17 mouse cellular contexts compared by ENCODE assay signal in genomic region chr9:45662471-45662870, GRCm38 (mm10).
DNase-seq lines count a peak whose midpoint lies in the region; ATAC-seq and TF ChIP-seq lines count a peak whose summit lies in the region.
"Had no signal": no experiment of that assay in that cellular context is flagged by ENCODE, and none has a peak within 500 bp of the region (broad histone marks: within the 10 kb centered on the region; RNA-seq: fewer than 3 reads in every experiment).

No protein-coding gene starts in this region.

- peak; percentile 48 for DNase-seq in brain, embryonic 14.5 days (ENCODE audit: low read depth)
- DNase-seq in midbrain, embryonic 14.5 days: peak; percentile 27
- DNase-seq in adipocyte (ENCODE audit: low spot score): no peak
- no peak for DNase-seq in cerebellum, postnatal 25 days
- no peak for DNase-seq in ovary, adult 18-20 months (ENCODE audit: low spot score)
- DNase-seq: adrenal gland, postnatal 25 days; heart, adult 11 months; liver, embryonic 13.5 days; right cerebral cortex, adult 18-20 months; spleen, adult 18-20 months had no signal

- H3K9me3 ChIP-seq in forebrain, embryonic 12.5 days: no peaks in the 10 kb centered on the region
- H3K9me3 ChIP-seq in hindbrain, embryonic 13.5 days: no peaks in the 10 kb centered on the region
- no peaks in the 10 kb centered on the region for H3K9me3 ChIP-seq in midbrain, embryonic 14.5 days (ENCODE audit: control insufficient read depth, low read length)
- H3K9me3 ChIP-seq: heart, embryonic 15.5 days; kidney, embryonic 15.5 days; liver, embryonic 13.5 days; stomach, embryonic 15.5 days had no signal

- H3K36me3 ChIP-seq in forebrain, embryonic 12.5 days (replicated peaks): no peaks in the 10 kb centered on the region
- H3K36me3 ChIP-seq in hindbrain, embryonic 13.5 days: no peaks in the 10 kb centered on the region
- H3K36me3 ChIP-seq in midbrain, embryonic 14.5 days (ENCODE audit: control insufficient read depth, insufficient read depth, low read length): no peaks in the 10 kb centered on the region
- H3K36me3 ChIP-seq: heart, embryonic 15.5 days; kidney, embryonic 15.5 days; liver, embryonic 13.5 days; stomach, embryonic 15.5 days had no signal

- H3K4me1 ChIP-seq in forebrain, embryonic 12.5 days: peaks cover 64% of the 10 kb centered on the region
- H3K4me1 ChIP-seq in hindbrain, embryonic 13.5 days (replicated peaks): peaks cover 64% of the 10 kb centered on the region
- H3K4me1 ChIP-seq in midbrain, embryonic 14.5 days (ENCODE audit: control insufficient read depth, insufficient read depth, low read length): peaks cover 56% of the 10 kb centered on the region
- H3K4me1 ChIP-seq: heart, embryonic 15.5 days; liver, embryonic 13.5 days had no signal

- H3K9ac ChIP-seq in forebrain, embryonic 12.5 days: peak overlapping the region; percentile 3; the same call in 1 of the 2 replicates
- H3K9ac ChIP-seq in hindbrain, embryonic 13.5 days: no peak overlapping the region
- H3K9ac ChIP-seq in midbrain, embryonic 14.5 days (replicated peaks; ENCODE audit: low read length): no peak overlapping the region
- H3K9ac ChIP-seq: heart, embryonic 15.5 days; kidney, embryonic 15.5 days; liver, embryonic 13.5 days; stomach, embryonic 15.5 days had no signal

- peak overlapping the region; percentile 98 for H3K27ac ChIP-seq in forebrain, embryonic 12.5 days
- peak overlapping the region; percentile 95 for H3K27ac ChIP-seq in hindbrain, embryonic 13.5 days
- peak overlapping the region; percentile 93 for H3K27ac ChIP-seq in midbrain, embryonic 14.5 days (replicated peaks; ENCODE audit: low read depth, low read length)
- H3K27ac ChIP-seq: heart, embryonic 15.5 days; kidney, embryonic 15.5 days; liver, embryonic 13.5 days; stomach, embryonic 15.5 days had no signal

- H3K4me2 ChIP-seq in forebrain, embryonic 12.5 days: no peak overlapping the region
- no peak overlapping the region for H3K4me2 ChIP-seq in hindbrain, embryonic 13.5 days
- no peak overlapping the region for H3K4me2 ChIP-seq in midbrain, embryonic 14.5 days (ENCODE audit: low read length)
- H3K4me2 ChIP-seq: heart, embryonic 15.5 days; kidney, embryonic 15.5 days; liver, embryonic 13.5 days; stomach, embryonic 15.5 days had no signal

- ATAC-seq in forebrain, embryonic 12.5 days (ENCODE audit: low FRiP score): no peak
- no peak for ATAC-seq in hindbrain, embryonic 13.5 days (ENCODE audit: low FRiP score)
- no peak for ATAC-seq in midbrain, embryonic 14.5 days (ENCODE audit: low FRiP score, low TSS enrichment)
- ATAC-seq: CD4-positive, CD25-positive, alpha-beta regulatory T cell, adult 4 months; lung, postnatal 0 days had no signal

- 66% methylated on average over 5 of the region's 5 CpGs for WGBS in forebrain, embryonic 12.5 days
- 69% methylated on average over 5 of the region's 5 CpGs for WGBS in hindbrain, embryonic 13.5 days
- WGBS in midbrain, embryonic 14.5 days: 37% methylated on average over 5 of the region's 5 CpGs

- no peak overlapping the region for H3K4me3 ChIP-seq in forebrain, embryonic 12.5 days (replicated peaks)
- H3K4me3 ChIP-seq in hindbrain, embryonic 13.5 days: no peak overlapping the region
- no peak overlapping the region for H3K4me3 ChIP-seq in midbrain, embryonic 14.5 days (replicated peaks; ENCODE audit: low read depth, low read length)
- H3K4me3 ChIP-seq: heart, embryonic 15.5 days; kidney, embryonic 15.5 days; liver, embryonic 13.5 days; stomach, embryonic 15.5 days had no signal

- no peak for TF ChIP-seq CTCF in brain, embryonic 14.5 days (IDR thresholded peaks at IDR 0.05; ENCODE audit: borderline replicate concordance, extremely low read depth, insufficient read depth, insufficient read length)

- TF ChIP-seq POLR2A in brain, embryonic 14.5 days (IDR thresholded peaks at IDR 0.05; ENCODE audit: borderline replicate concordance, extremely low read depth, insufficient read depth, insufficient read length, poor library complexity, severe bottlenecking): no peak

- no peaks in the 10 kb centered on the region for H3K27me3 ChIP-seq in forebrain, embryonic 12.5 days
- no peaks in the 10 kb centered on the region for H3K27me3 ChIP-seq in hindbrain, embryonic 13.5 days
- no peaks in the 10 kb centered on the region for H3K27me3 ChIP-seq in midbrain, embryonic 14.5 days (ENCODE audit: control insufficient read depth, insufficient read depth, low read length)
- H3K27me3 ChIP-seq: heart, embryonic 15.5 days; liver, embryonic 13.5 days; stomach, embryonic 15.5 days had no signal

Comparison
In these comparisons a context has a peak if more than half of its experiments do, and no peak if none do; other contexts are left out.
1. DNase-seq: peak in brain, embryonic 14.5 days (single experiment) and midbrain, embryonic 14.5 days (single experiment); none in adipocyte (single experiment), cerebellum, postnatal 25 days (0 of 2) and ovary, adult 18-20 months (single experiment).
2. Peak in every context shown above with its lines, with median percentiles within 50 percentile points of each other: H3K27ac ChIP-seq.